Mouse (Mus musculus): Measurements from ENCODE around the gene Lyl1. TPM values are rescaled to one million over a fixed set of nuclear protein-coding genes. Genes with fewer than 3 reads are reported as not detected.

Lyl1 gene
- total RNA-seq, 1 experiment from 2014 or later = 47.8 TPM

- no peak for ATAC-seq (replicated peaks; ENCODE audit: low read depth, poor library complexity, severe bottlenecking)
These were observed 1.3 kb downstream of the Lyl1 start for GRCm38 (mm10) chr8:84702561-84702960.

GRCm38 (mm10) chr8:84702963-84703465 is 1.8 kb downstream of the Lyl1 start:
- no peak for ATAC-seq (replicated peaks; ENCODE audit: low read depth, poor library complexity, severe bottlenecking)

- ATAC-seq (replicated peaks; ENCODE audit: low read depth, poor library complexity, severe bottlenecking) = peak; percentile 21
These were observed 2.4 kb downstream of the Lyl1 start for GRCm38 (mm10) chr8:84703466-84704249.

GRCm38 (mm10) chr8:84704356-84704755 is 3.1 kb downstream of the Lyl1 start:
- no peak for ATAC-seq (replicated peaks; ENCODE audit: low read depth, poor library complexity, severe bottlenecking)

- no peak for ATAC-seq (replicated peaks; ENCODE audit: low read depth, poor library complexity, severe bottlenecking)
These were observed 3.9 kb downstream of the Lyl1 start for GRCm38 (mm10) chr8:84704867-84705831.

- no peak for ATAC-seq (replicated peaks; ENCODE audit: low read depth, poor library complexity, severe bottlenecking)
These were observed 4.7 kb downstream of the Lyl1 start for GRCm38 (mm10) chr8:84705960-84706359.

- ATAC-seq (replicated peaks; ENCODE audit: low read depth, poor library complexity, severe bottlenecking) = no peak
These were observed 5.5 kb downstream of the Lyl1 start for GRCm38 (mm10) chr8:84706610-84707266.

GRCm38 (mm10) chr8:84707267-84707883 is 6.1 kb downstream of the Lyl1 start:
- ATAC-seq (replicated peaks; ENCODE audit: low read depth, poor library complexity, severe bottlenecking) = peak; percentile 10; the same call in 1 of the 2 replicates

- ATAC-seq (replicated peaks; ENCODE audit: low read depth, poor library complexity, severe bottlenecking) = no peak
These were observed 6.8 kb downstream of the Lyl1 start for GRCm38 (mm10) chr8:84708071-84708541.

- ATAC-seq (replicated peaks; ENCODE audit: low read depth, poor library complexity, severe bottlenecking) = peak; percentile 59
These were observed 7.7 kb downstream of the Lyl1 start for GRCm38 (mm10) chr8:84708774-84709475.

GRCm38 (mm10) chr8:84709931-84710330 is 8.7 kb downstream of the Lyl1 start:
- ATAC-seq (replicated peaks; ENCODE audit: low read depth, poor library complexity, severe bottlenecking) = no peak

- ATAC-seq (replicated peaks; ENCODE audit: low read depth, poor library complexity, severe bottlenecking) = no peak
These were observed 10.1 kb downstream of the Lyl1 start for GRCm38 (mm10) chr8:84711312-84711711.

- no peak for ATAC-seq (replicated peaks; ENCODE audit: low read depth, poor library complexity, severe bottlenecking)
These were observed 10.9 kb downstream of the Lyl1 start for GRCm38 (mm10) chr8:84711933-84712758.

GRCm38 (mm10) chr8:84712759-84713120 is 11.5 kb downstream of the Lyl1 start:
- no peak for ATAC-seq (replicated peaks; ENCODE audit: low read depth, poor library complexity, severe bottlenecking)

GRCm38 (mm10) chr8:84713381-84713780 is 12.1 kb downstream of the Lyl1 start:
- ATAC-seq (replicated peaks; ENCODE audit: low read depth, poor library complexity, severe bottlenecking) = no peak

GRCm38 (mm10) chr8:84714161-84714560 is 12.9 kb downstream of the Lyl1 start:
- ATAC-seq (replicated peaks; ENCODE audit: low read depth, poor library complexity, severe bottlenecking) = no peak

GRCm38 (mm10) chr8:84715893-84716468 is 14.7 kb downstream of the Lyl1 start:
- ATAC-seq (replicated peaks; ENCODE audit: low read depth, poor library complexity, severe bottlenecking) = no peak

GRCm38 (mm10) chr8:84716790-84717189 is 15.5 kb downstream of the Lyl1 start:
- ATAC-seq (replicated peaks; ENCODE audit: low read depth, poor library complexity, severe bottlenecking) = no peak
